Mouse (Mus musculus): ENCODE measurements around the gene Casp12. TPM values are rescaled to one million over a fixed set of nuclear protein-coding genes. Genes with fewer than 3 reads are reported as not detected.
"Not testable (repeated sequence)": the region's sequence is repeated elsewhere in the genome, so short reads cannot be mapped to it uniquely, and the experiment has no call there.

The Casp12 gene
- polyA plus RNA-seq, 1 experiment from 2014 or later, result not detected

DNA sequence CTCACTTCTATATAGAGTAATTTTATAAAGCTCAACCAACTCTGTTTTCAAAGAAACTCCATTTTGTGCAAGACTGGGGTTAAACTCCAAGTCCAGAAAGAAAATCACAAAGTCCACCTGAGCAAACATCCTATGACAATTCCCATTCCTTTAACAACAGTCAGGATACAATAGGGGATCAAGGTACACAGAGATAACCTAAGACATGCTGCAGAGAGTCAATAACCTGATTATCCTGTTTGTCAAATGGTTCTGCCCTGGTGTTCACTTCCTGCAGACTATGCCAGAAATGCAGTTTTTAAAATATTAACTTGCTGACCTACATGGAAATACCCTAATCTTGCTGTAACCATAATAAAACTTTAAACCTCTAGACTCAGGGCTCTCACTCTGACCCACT, 12.8 kb upstream of the Casp12 start:
- no peak overlapping the region for H3K9ac ChIP-seq (ENCODE audit: low read length)
- no peak overlapping the region for H3K4me2 ChIP-seq (ENCODE audit: low read depth)
- H3K9me3 ChIP-seq (ENCODE audit: control insufficient read depth, low read length), result no peaks in the 10 kb centered on the region
- H3K27me3 ChIP-seq (ENCODE audit: control insufficient read depth, insufficient read depth, low read length), result no peaks in the 10 kb centered on the region
- no peaks in the 10 kb centered on the region for H3K4me1 ChIP-seq (ENCODE audit: control insufficient read depth, insufficient read depth, low read length)
- no peak overlapping the region for H3K27ac ChIP-seq (ENCODE audit: low read depth, low read length)
- no peak for DNase-seq (ENCODE audit: low spot score)
- H3K4me3 ChIP-seq (ENCODE audit: low read depth, low read length), result no peak overlapping the region
- H3K36me3 ChIP-seq (ENCODE audit: control insufficient read depth, insufficient read depth, low read length), result no peaks in the 10 kb centered on the region
- ATAC-seq (ENCODE audit: insufficient read depth, low FRiP score, low TSS enrichment), result no peak

DNA sequence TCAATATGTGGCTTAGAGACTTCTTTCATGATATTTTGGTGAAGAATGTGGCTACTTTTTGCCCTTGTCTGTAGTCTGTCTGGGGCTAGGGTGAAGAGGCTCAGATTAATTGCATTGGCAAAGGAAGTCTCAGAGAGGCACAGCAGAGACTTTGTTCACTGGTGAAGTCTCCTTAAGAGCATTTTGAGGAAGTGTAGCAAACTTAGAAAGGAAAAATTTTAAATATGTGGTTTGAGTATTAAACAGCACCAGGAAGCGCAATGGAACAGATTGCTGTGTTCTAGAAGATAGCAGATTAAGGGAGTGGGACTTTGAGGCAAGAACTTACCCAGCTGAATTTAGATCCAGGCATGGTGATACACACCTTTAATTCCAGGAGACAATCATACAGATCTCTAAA, 11.8 kb upstream of the Casp12 start:
- ATAC-seq (ENCODE audit: insufficient read depth, low FRiP score, low TSS enrichment) (no peak), DNase-seq (ENCODE audit: low spot score) (no peak)
- no peak overlapping the region for H3K4me3 ChIP-seq (ENCODE audit: low read depth, low read length)
- H3K9ac ChIP-seq (ENCODE audit: low read length), result no peak overlapping the region
- no peaks in the 10 kb centered on the region for H3K9me3 ChIP-seq (ENCODE audit: control insufficient read depth, low read length)
- no peak overlapping the region for H3K4me2 ChIP-seq (ENCODE audit: low read depth)
- 92% methylated on average over 1 of the region's 1 CpGs for WGBS
- H3K27me3 ChIP-seq (ENCODE audit: control insufficient read depth, insufficient read depth, low read length), result no peaks in the 10 kb centered on the region
- no peaks in the 10 kb centered on the region for H3K36me3 ChIP-seq (ENCODE audit: control insufficient read depth, insufficient read depth, low read length)
- H3K4me1 ChIP-seq (ENCODE audit: control insufficient read depth, insufficient read depth, low read length), result no peaks in the 10 kb centered on the region
- H3K27ac ChIP-seq (ENCODE audit: low read depth, low read length), result no peak overlapping the region

DNA sequence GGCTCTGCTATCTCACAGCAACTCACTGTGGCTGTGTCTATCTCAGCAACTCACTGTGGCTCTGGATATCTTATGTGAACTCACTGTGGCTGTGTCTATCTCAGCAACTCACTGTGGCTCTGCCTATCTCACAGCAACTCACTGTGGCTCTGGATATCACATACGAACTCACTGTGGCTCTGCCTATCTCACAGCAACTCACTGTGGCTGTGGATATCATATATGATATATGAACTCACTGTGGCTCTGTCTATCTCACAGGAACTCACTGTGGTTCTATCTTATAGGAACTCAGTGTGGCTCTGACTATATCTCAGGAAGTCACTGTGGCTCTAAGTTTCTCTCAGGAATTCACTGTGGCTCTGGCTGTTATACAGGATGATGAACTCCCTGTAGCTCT, 2.1 kb upstream of the Casp12 start:
- H3K9ac ChIP-seq (ENCODE audit: low read length), result no peak overlapping the region
- H3K4me3 ChIP-seq (ENCODE audit: low read depth, low read length), result no peak overlapping the region
- H3K36me3 ChIP-seq (ENCODE audit: control insufficient read depth, insufficient read depth, low read length), result no peaks in the 10 kb centered on the region
- ATAC-seq (ENCODE audit: insufficient read depth, low FRiP score, low TSS enrichment), result no peak
- no peak for DNase-seq (ENCODE audit: low spot score)
- no peak overlapping the region for H3K27ac ChIP-seq (ENCODE audit: low read depth, low read length)
- WGBS, result 79% methylated on average over 1 of the region's 1 CpGs
- H3K4me2 ChIP-seq (ENCODE audit: low read depth), result no peak overlapping the region
- H3K27me3 ChIP-seq (ENCODE audit: control insufficient read depth, insufficient read depth, low read length), result no peaks in the 10 kb centered on the region
- no peaks in the 10 kb centered on the region for H3K4me1 ChIP-seq (ENCODE audit: control insufficient read depth, insufficient read depth, low read length)
- H3K9me3 ChIP-seq (ENCODE audit: control insufficient read depth, low read length), result no peaks in the 10 kb centered on the region

DNA sequence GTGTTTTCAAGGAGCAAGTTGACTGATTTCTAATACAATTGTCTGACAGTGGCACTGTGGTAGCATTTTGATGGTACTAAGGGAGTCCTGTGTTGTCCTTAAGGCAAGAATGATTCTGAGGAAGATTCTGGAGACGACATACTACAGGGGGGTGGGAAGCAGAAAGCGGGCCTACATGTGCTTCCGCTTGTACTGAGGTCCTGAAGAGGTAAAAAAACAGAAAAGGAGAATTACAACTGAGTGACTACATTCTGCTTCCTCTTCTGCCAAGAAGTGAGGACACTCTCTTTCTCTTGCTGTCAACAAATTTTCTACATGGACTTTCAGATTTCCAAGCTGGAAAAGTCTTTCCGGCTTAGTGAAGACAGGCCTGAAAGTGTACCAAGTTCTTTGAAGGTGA, 1.1 kb upstream of the Casp12 start:
- DNase-seq (ENCODE audit: low spot score) (no peak), ATAC-seq (ENCODE audit: insufficient read depth, low FRiP score, low TSS enrichment) (no peak)
- Histone ChIP-seq H3K27ac (ENCODE audit: low read depth, low read length) (no peak overlapping the region), H3K9ac (ENCODE audit: low read length) (no peak overlapping the region), H3K4me1 (ENCODE audit: control insufficient read depth, insufficient read depth, low read length) (no peaks in the 10 kb centered on the region), H3K36me3 (ENCODE audit: control insufficient read depth, insufficient read depth, low read length) (no peaks in the 10 kb centered on the region), H3K4me2 (ENCODE audit: low read depth) (no peak overlapping the region), H3K27me3 (ENCODE audit: control insufficient read depth, insufficient read depth, low read length) (no peaks in the 10 kb centered on the region), H3K4me3 (ENCODE audit: low read depth, low read length) (no peak overlapping the region), H3K9me3 (ENCODE audit: control insufficient read depth, low read length) (no peaks in the 10 kb centered on the region)
- 87% methylated on average over 4 of the region's 4 CpGs for WGBS

DNA sequence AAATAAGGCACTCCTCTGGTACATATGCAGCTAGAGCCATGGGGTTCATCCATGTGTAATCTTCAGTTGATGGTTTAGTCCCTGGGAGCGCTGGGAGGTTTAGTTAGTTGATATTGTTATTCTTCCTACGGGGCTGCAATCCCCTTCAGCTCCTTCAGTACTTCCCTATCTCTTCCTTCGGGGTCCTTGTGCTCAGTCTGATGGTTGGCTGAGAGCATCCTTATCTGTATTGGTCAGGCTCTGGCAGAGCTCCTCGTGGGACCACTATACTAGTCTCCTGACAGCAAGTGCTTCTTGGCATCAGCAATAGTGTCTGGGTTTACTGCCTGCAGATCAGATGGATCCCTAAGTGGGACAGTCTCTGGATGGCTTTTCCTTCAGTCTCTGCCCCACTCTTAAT, 2.2 kb downstream of the Casp12 start:
- H3K4me2 ChIP-seq (ENCODE audit: low read depth), result no peak overlapping the region
- no peak overlapping the region for H3K27ac ChIP-seq (ENCODE audit: low read depth, low read length)
- 85% methylated on average over 4 of the region's 4 CpGs for WGBS
- no peak overlapping the region for H3K9ac ChIP-seq (ENCODE audit: low read length)
- no peaks in the 10 kb centered on the region for H3K36me3 ChIP-seq (ENCODE audit: control insufficient read depth, insufficient read depth, low read length)
- DNase-seq (ENCODE audit: low spot score) (no peak), ATAC-seq (ENCODE audit: insufficient read depth, low FRiP score, low TSS enrichment) (no peak)
- H3K27me3 ChIP-seq (ENCODE audit: control insufficient read depth, insufficient read depth, low read length), result no peaks in the 10 kb centered on the region
- H3K4me3 ChIP-seq (ENCODE audit: low read depth, low read length), result no peak overlapping the region
- no peaks in the 10 kb centered on the region for H3K9me3 ChIP-seq (ENCODE audit: control insufficient read depth, low read length)
- no peaks in the 10 kb centered on the region for H3K4me1 ChIP-seq (ENCODE audit: control insufficient read depth, insufficient read depth, low read length)

DNA sequence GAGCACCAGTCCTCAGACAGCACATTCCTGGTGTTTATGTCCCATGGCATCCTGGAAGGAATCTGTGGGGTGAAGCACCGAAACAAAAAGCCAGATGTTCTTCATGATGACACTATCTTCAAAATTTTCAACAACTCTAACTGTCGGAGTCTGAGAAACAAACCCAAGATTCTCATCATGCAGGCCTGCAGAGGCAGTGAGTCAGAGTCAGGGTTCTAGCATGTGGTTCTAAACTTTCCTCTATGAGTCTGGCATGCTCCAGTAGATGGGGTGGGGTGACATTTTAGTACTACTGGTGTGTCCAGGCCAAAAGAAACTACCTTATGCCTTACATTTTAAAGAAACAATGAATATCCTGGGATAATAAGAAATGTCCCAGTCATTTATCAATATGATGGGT, 8.4 kb downstream of the Casp12 start:
- Histone ChIP-seq H3K27me3 (ENCODE audit: control insufficient read depth, insufficient read depth, low read length) (no peaks in the 10 kb centered on the region), H3K36me3 (ENCODE audit: control insufficient read depth, insufficient read depth, low read length) (no peaks in the 10 kb centered on the region), H3K27ac (ENCODE audit: low read depth, low read length) (no peak overlapping the region), H3K9me3 (ENCODE audit: control insufficient read depth, low read length) (no peaks in the 10 kb centered on the region), H3K4me2 (ENCODE audit: low read depth) (no peak overlapping the region), H3K4me1 (ENCODE audit: control insufficient read depth, insufficient read depth, low read length) (no peaks in the 10 kb centered on the region), H3K4me3 (ENCODE audit: low read depth, low read length) (no peak overlapping the region), H3K9ac (ENCODE audit: low read length) (no peak overlapping the region)
- ATAC-seq (ENCODE audit: insufficient read depth, low FRiP score, low TSS enrichment), result no peak
- 79% methylated on average over 2 of the region's 2 CpGs for WGBS
- no peak for DNase-seq (ENCODE audit: low spot score)

DNA sequence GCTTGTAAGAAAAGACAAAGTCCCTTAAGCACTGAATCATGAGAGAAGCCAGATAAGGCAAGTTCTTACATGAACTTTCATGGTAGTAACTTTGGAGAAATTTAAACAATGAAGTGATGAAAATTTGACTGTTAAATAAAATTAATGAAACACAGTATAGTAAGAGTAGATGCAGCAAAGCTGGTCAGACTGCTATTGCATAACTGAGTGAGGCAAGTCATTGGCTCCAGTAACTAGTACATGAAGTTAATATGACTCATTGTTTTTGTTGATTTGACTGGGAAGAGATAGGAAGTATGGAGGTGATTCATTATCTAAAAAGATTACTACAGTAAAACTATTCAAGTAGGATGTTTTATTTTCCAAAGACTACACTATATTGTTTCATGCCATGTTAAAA, 11.6 kb downstream of the Casp12 start:
- Histone ChIP-seq H3K4me1 (ENCODE audit: control insufficient read depth, insufficient read depth, low read length) (no peaks in the 10 kb centered on the region), H3K27ac (ENCODE audit: low read depth, low read length) (no peak overlapping the region), H3K36me3 (ENCODE audit: control insufficient read depth, insufficient read depth, low read length) (no peaks in the 10 kb centered on the region), H3K4me3 (ENCODE audit: low read depth, low read length) (no peak overlapping the region), H3K27me3 (ENCODE audit: control insufficient read depth, insufficient read depth, low read length) (no peaks in the 10 kb centered on the region), H3K9me3 (ENCODE audit: control insufficient read depth, low read length) (no peaks in the 10 kb centered on the region), H3K4me2 (ENCODE audit: low read depth) (no peak overlapping the region), H3K9ac (ENCODE audit: low read length) (no peak overlapping the region)
- ATAC-seq (ENCODE audit: insufficient read depth, low FRiP score, low TSS enrichment) (no peak), DNase-seq (ENCODE audit: low spot score) (no peak)

DNA sequence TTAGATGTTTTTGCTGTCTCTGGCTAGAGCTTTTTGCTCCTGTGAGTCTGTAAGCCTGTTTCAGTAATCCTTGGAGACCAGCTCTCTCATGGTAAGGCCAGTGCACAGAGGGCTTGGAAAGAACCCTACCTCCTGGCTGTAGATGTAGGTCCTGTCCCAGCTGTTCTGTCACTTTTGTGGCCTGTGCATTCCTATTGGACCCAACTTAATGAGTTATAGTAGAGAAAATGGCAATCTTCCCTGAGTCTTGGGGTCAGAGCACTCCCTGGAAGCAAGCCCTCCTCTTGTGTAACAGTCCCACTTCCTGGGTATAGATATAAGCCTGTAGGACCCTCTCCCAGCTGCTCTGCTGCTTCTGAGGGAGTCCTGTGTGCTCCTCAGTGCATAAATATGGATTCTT, 48.3 kb downstream of the Casp12 start:
- Histone ChIP-seq H3K9me3 (ENCODE audit: control insufficient read depth, low read length) (no peaks in the 10 kb centered on the region), H3K36me3 (ENCODE audit: control insufficient read depth, insufficient read depth, low read length) (no peaks in the 10 kb centered on the region), H3K4me3 (ENCODE audit: low read depth, low read length) (no peak overlapping the region), H3K27ac (ENCODE audit: low read depth, low read length) (no peak overlapping the region), H3K4me1 (ENCODE audit: control insufficient read depth, insufficient read depth, low read length) (no peaks in the 10 kb centered on the region), H3K4me2 (ENCODE audit: low read depth) (no peak overlapping the region), H3K9ac (ENCODE audit: low read length) (no peak overlapping the region), H3K27me3 (ENCODE audit: control insufficient read depth, insufficient read depth, low read length) (no peaks in the 10 kb centered on the region)
- ATAC-seq (ENCODE audit: insufficient read depth, low FRiP score, low TSS enrichment), result no peak
- no peak for DNase-seq (ENCODE audit: low spot score)

DNA sequence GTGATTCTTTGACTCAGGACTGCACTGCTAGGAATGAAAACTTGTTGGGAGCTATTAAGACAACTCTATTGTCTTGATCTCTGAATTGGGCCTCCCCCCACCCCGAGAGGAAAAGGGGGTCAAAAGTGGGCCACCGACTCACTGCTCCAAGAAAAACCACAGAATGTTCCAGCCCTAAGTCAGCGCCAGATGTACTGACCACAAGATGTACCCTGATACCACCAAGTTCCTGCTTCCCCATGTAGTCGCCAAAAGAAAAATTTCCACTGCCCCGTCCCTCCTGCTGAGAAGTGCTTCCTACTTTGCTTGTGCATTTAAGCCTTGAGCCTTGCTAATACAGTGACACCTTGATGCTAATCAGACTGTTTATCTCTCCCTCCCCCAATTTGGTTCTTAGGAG, 50.6 kb downstream of the Casp12 start:
- not testable (repeated sequence) for H3K9ac ChIP-seq (ENCODE audit: low read length); H3K27me3 ChIP-seq (ENCODE audit: control insufficient read depth, insufficient read depth, low read length); H3K4me1 ChIP-seq (ENCODE audit: control insufficient read depth, insufficient read depth, low read length); H3K4me3 ChIP-seq (ENCODE audit: low read depth, low read length); H3K4me2 ChIP-seq (ENCODE audit: low read depth); ATAC-seq (ENCODE audit: insufficient read depth, low FRiP score, low TSS enrichment); H3K27ac ChIP-seq (ENCODE audit: low read depth, low read length); H3K9me3 ChIP-seq (ENCODE audit: control insufficient read depth, low read length); H3K36me3 ChIP-seq (ENCODE audit: control insufficient read depth, insufficient read depth, low read length); DNase-seq (ENCODE audit: low spot score)
- 93% methylated on average over 5 of the region's 5 CpGs for WGBS
